Mouse (Mus musculus): ENCODE data around the gene Rab17.

GRCm38 (mm10) chr1:90921687-90922086 lies 47.8 kb downstream of the Rab17 start:
- TF ChIP-seq CTCF (IDR thresholded peaks at IDR 0.05; ENCODE audit: insufficient read depth, low read depth, low read length): no peak
- no peak for TF ChIP-seq POLR2A (IDR thresholded peaks at IDR 0.05; ENCODE audit: insufficient read depth, low read depth, low read length)
